Mouse (Mus musculus) c-Kit-positive CD71-positive TER-119-negative erythroid progenitor cells, embryonic 14.5 days (primary cell): Measurements from ENCODE around the gene Usp6nl.

Source experiments
- DNase-seq: peaks from one replicate; pipeline ENCODE4 v3.0.0-alpha.2; 2013; ENCODE audit warnings: low read depth

Gene Usp6nl

DNA sequence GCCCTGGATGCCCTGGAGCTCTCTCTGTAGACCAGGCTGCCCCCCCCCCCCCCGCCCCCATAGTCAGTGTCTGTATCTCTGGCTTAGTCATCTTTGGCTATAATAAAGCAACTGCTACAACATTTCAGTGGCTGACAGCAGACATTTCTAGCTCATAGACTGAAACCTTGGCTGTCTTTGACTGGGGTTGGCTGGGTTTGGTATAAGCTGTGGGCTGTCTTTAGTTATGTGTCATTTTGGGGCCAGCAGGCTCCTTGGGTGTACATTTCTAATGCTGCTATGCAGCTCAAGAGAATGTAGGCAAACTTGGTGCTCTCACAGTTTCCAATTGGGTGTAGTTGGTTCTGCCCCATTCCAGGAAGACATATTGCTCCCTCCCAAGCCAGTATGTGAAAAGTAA lies 11.1 kb downstream of the Usp6nl start:
- no peak for DNase-seq

DNA sequence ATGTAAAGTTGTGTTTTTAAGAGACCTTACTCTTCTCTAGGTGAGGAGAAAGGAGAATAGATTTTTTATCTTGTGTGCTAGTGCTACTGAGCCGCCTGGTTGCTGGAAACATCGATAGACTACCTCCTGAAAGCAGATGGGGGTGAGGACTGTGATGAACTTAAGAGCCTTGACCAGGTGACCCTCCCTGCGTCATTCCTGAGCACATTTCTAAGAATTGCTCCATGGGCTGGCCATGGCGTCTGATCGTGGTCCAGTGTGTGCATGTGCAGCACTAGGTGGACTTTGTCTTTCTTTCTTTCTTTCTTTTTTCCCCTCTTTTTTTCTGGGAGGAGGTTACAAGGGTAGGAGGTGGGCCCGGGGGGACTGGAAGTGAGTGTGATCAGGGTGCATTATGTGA lies 11.5 kb downstream of the Usp6nl start:
- no peak for DNase-seq

DNA sequence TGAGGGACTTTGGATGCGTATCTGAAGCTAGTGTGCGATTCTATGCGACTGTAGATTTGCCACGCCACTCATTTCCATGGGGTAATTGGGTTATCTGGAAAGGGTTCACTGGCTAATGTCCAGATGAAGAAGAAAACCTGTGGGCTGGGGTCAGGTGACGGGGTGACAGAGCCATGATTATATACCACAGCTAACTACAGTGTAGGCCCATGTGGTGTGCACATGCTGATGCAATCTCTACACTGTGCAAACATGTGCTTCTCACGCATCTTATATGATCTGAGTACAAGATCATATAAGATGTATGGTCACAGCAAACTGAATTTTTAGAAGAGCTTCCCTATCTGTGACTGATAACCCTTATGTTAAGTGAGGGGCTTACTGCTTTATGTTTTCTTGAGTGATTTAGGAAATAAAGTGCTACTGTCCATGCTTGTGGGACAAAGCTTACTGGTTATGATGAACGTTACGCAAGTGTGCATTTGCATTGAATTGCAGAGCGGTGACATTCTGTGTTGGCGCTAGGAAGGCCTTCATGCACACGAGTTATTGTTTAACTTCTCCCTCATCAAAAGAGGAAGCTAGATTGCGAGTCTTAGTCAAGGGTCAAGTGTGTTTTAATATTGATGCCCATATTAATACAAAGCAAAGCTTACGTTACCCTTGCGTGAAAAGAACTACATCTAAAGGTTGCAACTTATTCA lies 12.7 kb downstream of the Usp6nl start:
- no peak for DNase-seq

DNA sequence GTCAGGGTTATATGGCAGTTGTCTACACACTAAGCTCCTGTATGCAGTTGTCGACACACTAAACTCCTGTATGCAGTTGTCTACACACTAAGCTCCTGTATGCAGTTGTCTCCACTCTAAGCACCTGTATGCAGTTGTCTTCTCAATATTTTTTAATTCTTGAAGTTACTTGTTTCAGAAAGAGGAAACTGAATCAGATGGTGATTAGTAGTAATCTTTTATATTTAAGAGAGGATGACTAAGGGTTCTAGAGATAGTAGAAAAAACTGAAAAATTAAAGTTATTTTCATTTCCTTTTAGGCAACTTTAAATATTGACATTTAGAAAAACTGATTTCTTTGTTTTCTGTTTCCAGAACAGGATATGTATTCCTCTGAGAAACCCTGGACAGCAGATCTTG lies 13.5 kb downstream of the Usp6nl start:
- DNase-seq, result no peak

DNA sequence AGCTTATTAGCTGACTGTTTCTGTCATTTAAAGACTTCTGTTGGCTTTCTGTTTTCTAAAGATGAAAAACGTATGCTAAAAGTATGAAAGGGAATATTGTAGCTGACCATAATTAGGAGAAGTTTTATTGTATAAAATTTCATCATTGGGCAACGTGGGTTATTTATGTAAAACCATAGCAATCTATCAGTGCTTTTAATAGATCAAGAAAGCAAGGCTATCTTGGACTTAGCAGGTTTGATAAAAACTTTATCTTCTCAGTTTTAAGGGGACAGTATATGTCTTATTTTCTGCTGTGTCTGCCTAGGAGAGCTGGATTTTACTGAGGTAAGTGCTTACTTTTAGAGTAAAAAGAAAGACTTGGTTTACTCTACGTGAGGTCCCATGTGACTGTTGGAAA lies 14.2 kb downstream of the Usp6nl start:
- DNase-seq, result no peak

DNA sequence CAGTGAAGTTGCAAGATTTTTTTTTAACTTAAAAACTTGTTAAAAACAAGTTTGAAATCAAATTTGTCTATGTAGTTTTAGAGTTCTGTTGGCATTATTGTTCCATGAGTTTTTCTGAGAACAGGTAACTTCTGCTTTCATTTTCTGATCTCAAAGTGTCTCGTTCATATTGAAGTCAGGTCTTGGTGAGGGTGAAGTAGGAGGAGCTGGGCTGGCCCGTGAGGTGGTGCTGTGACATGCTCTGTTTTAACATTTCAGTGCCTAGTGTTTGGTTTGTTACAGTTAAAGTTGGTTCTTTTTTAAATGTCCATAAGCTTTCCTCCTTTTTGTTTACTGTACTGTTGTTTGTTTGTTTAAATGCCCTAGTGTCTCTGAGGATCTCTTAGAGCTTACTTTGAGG lies 15.0 kb downstream of the Usp6nl start:
- no peak for DNase-seq

DNA sequence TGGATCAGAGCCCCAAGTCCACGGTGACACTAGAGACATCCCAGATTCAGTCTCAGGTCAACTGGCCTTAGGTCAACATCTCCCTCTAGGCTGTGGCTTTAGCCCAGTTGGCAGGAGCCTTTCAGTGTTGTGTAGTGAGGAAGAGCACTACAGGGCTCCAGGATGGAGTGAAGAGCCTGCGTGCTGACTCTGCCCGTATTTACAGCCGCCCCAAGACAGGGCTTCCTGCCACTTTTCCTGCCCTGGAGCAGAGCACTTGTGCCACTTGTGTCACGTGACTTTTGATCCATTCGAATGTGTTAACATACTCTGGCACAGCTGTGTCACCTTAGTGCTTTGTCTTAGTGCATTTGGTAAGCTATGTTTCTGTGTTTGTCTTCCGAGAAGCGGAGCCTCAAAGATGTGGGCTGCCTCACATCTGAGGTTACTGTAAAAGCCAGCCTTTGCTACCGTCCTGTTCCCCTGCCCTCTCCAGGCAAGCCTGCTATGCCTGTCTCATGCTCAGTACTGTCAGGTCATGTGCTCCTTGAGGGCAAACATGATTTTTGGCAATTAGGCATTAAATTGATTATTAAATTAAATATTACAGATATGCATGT lies 15.7 kb downstream of the Usp6nl start:
- no peak for DNase-seq

DNA sequence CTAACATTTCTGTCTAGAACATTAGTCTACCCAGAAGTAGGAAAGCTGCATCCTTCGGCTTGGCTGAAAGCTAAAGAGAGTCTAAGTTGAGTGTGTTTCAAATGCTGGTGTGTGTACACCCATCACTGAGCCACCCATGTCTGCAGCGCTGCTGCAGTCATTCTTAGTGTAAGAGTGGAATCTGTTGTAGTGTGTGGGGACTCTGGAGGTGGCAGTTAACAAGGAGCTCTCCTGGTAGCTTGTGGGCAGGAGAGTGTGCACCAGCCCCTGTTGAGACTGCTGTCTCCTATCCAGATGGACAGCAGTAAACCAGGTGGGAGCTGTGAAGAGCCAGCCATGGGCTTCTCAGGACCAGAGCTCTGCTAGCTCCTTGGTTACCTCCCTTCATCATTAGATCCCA lies 18.0 kb downstream of the Usp6nl start:
- DNase-seq, result no peak

DNA sequence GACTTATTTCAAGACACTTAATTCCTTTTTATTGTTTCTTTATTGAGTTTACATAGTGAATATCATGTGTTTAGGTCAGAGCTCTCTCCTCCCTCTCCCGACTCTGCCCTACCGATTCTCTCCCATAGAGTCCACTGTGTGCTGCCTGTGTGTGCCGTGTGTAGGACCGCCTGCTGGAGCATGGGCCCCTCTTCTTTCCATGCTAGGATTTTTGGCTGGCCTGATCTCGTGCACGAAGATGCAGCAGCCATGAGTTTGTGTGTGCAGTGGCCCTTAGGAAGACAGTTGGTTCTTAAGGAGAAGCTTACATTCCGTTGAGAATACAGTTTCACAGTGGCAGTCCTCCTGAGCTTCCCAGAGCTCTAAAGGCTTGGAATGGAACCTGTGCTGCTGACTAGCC lies 19.0 kb downstream of the Usp6nl start:
- DNase-seq, result no peak

DNA sequence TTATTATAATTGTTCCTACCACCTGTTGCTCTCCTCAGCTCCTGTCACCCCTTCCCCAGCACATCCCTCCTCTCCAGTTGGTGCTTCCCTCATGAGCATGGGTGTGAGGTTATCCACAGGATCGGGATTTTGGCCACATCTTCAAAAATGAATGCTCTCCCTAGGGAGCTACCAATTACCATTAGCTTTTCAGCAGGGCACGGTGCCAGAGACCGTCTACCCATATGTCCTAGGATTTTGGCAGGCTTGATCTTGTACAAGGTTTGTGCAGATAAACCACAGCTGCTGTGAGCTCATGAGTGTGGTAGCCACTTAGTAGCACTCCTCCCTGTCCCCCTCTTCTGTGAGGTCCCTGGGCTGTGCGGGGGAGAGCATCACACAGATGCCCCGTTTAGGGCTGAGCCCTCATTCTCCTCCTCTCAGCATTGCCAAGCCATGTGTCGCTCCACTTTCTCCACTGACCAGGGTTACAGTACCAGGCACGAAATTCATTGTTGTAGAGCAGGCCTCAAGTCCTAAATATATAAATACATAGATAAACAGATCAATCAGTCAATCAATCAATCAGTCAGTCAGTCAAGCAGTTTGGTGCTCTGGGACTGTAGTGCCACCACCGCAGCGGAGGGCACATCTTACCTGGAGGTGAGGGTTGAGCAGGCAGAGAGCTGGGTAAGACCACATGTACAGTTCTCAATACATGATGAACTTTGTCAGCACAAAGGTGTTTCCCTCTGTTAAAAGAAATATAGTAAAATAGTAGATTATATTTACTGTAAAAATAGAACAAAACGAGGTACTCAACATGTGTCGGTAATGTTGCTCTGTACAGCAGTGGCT lies 27.0 kb downstream of the Usp6nl start:
- DNase-seq, result no peak

DNA sequence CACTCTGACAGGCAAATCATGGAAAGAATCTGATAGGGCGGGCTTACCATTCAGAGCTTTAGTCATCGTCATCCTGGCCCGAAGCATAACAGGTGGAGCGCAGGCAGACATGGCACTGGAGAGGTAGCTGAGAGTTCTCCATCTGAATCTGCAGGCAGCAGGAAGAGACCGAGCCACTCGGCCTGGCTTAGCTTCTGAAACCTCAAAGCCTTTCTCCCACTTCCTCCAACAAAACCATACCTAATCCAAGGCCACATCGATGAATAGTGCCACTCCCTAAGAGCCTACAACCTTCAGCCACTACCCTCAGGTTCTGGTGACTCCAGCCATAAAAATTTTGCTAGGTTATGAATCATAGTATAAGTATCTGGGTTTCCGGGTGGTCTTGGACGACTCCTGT lies 27.7 kb downstream of the Usp6nl start:
- DNase-seq, result no peak

DNA sequence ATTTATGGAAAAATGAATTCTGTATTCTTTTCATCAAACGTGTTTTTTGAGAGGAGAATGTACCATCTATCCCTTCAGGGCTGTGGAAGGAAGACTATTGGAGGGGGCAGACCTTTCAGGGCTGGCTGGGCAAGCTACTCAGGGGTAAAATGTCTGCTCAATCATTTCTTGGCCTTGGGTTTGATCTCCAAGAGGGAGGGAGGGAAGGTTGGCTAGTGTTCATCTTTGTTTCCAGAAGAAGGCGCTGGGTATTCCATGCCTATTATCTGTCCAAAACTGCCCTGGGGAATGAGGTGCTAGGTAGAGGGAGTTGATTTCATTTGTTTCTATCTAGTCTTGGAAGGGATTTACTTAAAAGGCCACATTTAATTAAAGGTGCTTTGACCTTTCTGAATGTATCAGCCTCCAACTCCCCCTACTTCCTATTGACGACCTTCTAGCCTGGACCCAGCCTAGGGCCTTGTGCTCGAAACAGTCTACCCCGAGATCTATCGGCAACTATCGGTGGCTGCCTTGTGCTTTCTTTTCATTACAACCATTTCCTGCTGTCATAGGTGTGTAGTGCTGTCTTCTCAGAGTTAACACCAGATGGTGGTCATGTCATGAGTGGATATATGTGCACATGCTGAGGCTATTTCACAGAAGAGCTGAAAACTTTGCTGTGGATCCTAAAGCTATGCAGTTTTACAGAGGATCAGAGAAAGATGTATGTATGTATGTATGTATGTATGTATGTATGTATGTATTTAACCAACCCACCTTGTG lies 28.6 kb downstream of the Usp6nl start:
- DNase-seq, result no peak

DNA sequence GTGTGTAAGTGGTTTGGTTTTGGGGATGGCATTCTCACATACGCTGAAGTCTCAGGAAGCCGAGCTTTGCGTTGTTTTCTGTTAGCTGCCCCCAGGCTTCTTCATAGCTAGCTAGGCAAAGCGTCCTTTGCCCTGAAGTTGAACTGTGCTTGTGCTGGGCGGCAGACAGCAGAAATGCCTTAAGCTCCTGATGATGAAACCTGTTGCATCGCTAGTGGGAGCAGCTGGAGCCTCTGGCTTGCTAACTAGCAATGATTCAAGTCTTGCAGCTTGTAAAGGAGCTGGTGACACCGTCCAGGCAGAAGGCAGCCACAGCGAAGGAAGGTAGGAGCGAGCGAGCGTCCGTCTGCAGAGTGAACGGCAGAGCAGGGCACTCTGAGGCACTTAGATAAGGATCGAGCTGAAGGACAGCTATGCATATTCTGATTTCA lies 30.1 kb downstream of the Usp6nl start:
- no peak for DNase-seq

DNA sequence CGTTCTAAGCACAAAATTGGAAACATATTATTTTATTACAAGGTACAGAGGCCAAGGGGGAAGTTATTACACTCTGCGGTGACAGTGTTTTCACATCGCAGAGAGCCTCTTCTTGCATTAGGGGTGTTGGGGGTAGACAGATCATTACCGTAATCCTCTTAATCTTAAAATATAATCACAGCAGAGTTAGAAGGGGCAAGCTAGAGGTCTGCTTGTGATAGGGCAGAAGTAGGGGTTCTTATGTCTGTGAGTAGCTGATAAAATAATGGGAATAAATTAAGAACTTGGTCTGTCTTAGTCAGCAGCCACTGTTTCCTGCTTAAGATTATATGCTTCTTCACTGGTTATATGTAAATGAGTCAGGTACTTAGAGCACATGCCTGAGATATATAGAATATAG lies 30.6 kb downstream of the Usp6nl start:
- no peak for DNase-seq

DNA sequence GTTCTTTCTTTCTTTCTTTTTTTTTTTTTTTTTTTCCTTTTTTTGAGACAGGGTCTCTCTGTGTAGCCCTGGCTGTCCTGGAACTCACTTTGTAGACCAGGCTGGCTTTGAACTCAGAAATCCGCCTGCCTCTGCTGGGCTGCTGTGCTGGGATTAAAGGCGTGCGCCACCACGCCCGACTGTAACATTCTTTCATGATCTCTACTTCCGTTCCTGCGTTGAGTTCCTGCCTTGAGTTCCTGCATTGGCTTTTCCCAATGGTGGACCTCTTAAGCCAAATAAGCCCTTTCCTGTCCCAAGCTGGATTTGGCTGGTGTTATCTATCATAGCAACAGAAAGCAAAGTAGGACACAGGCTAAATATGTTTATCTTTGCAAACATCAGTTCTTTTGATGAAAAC lies 34.8 kb downstream of the Usp6nl start:
- no peak for DNase-seq

DNA sequence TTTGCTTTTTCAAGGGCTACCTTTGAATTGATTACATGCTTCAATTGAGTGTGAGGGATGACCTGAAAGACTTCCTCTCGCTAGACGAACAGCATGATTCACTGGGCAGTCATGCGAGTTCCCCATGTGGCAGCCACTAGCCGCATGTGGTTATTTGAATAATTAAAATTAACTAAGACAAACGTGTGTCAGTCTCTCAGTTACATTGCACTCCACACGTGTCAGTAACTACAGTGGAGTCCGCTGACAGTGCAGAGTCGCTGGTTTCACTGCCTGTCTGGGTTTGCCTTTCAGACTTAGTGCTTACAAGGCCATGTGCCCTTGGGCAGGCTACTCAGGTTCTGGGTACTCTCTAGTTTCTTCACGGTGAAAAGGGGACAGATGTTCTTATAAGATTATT lies 37.2 kb downstream of the Usp6nl start:
- no peak for DNase-seq

DNA sequence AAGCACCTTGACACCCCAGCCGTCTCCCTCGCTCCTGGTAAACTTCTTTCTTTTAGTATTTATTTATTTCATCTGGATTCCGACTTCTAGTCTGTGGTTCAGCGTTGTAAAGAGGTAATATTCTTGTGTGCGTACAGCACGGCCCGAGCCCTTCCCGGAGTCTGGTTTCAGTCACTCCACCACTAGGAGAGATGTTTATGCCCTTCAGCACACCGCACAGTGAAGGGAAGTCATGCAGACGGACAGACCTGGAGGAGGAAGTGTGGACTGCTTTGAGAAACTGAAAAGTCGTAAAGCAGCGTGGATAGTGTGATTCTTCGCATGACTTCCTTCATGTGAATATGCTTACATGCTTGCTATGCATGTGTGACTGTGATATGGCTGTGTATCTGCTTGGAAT lies 40.7 kb downstream of the Usp6nl start:
- DNase-seq, result no peak

DNA sequence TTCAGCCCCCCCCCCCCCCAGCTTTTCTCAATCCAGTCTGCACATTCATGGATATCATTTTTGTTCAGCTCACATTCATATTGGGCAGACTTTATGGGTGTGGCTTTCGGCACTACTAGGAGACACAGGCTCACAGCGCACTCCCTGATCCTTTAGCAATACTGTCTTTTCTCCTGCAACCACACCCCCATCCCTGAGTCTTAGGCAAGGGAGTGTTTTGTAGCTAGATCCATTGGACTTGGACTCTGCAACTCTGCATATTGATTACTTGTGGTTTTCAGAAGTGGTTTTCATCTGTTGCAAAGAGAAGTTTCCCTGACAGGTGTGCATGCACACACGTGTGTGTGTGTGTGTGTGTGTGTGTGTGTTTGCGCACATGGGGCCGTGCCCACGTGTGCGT lies 41.5 kb downstream of the Usp6nl start:
- DNase-seq, result no peak

DNA sequence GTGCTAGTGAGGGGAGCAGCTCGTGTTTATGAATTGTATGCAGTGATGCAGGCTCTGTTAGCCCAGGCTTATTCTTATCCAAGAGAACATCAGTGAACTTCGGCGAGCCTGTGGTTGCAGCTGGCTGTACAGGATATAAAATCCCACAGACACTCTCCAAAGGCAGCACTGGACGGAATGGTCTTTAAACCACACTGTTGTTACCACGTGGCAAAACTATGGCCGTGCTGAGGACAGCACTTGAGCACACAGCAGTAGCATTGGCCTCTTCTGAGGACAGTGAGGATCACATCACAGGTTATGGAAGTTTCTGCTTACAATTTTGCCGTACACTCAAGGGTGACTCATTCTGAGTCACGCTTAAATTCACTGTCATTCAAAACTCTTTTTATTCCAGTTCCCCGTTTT lies 44.1 kb downstream of the Usp6nl start:
- DNase-seq, result no peak

DNA sequence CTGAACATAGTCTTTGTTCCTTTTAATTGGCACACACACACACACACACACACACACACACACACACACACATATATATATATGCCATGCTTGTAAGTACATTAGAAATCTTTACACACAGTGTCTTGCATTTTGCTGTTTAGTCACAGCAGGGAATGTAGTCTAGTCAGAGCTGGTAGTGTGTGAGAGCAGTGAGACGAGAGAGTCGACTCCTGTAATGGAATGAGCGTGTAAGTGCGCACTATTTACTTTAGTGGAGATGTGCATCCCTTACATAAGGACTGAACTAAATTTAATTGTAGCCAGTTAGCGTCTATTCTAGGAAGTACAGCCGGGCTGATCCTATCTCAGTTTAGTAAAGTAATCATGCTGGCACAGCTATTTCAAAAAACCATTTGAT lies 44.5 kb downstream of the Usp6nl start:
- no peak for DNase-seq

DNA sequence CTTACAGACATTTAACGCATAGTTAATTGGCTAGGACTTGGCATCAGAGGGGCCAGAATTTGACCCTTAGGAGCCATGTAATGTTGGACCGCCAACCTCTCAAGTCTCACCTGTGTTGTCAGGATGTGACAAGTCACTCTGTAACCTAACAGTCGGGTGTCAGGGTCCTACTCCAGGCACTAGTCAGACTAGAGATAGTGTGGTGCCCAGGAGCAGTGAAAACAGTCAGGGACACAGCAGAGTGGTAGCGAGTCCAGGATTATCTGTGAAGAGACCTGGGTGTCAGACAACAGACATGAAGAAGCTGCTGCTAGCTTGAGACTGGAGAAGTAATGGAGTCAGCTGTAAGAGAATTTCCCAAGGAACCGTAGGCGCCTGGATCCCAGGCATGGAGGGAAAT lies 45.0 kb downstream of the Usp6nl start:
- no peak for DNase-seq

DNA sequence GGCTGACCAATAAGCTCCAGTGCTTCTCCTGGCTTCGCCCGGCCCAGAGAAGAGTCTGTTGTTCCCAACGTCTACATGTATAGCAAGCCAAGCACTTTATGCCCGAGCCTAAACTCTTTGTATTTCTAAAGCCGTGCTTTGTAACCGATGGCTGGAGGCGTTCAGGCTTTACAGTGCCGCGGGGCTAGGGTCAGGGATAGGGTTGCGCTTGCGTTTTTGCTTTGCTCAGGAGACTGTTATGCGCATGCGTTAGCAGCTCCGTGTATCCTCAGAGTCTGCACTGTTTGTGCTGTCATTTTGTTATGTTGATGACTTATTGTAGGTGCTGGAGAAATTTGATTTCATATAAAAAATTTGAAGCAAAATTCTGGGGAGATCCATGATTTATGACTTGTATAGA lies 51.7 kb downstream of the Usp6nl start:
- no peak for DNase-seq

DNA sequence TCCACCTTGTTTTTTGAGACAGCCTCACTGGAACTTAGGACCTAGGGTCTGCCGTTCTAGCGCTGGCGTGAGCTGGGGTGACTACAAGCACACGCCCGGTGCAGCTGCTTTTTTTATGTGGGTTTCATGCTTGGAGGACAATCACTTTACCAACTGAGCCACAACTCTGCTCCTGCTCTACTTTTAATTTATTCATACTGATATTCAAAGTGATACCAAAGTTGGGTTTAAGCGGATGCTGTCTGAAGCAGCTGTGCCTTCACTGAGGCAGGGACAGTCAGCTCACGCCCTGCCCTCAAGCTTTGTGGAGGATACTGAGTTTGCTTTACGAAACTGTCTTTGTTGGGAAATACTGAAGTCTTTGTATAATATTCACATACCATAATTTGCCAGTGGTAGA lies 53.6 kb downstream of the Usp6nl start:
- no peak for DNase-seq
